Mouse (Mus musculus) retina, adult 2 months (tissue): ENCODE measurements at regions not wholly inside any gene's neighbourhood (a gene's known extent, or its start where the extent isn't known, plus 50 kb on each side); places are given as distances from the start of the nearest gene placed in this dataset.

ENCODE experiments used
- DNase-seq: peaks from one replicate; pipeline ENCODE4 v3.0.0-alpha.2; 2012; ENCODE audit warnings: low read depth, low spot score

GRCm38 (mm10) chr2:8562948-8563347, 1053.6 kb upstream of the Celf2 start:
- no peak for DNase-seq

DNA sequence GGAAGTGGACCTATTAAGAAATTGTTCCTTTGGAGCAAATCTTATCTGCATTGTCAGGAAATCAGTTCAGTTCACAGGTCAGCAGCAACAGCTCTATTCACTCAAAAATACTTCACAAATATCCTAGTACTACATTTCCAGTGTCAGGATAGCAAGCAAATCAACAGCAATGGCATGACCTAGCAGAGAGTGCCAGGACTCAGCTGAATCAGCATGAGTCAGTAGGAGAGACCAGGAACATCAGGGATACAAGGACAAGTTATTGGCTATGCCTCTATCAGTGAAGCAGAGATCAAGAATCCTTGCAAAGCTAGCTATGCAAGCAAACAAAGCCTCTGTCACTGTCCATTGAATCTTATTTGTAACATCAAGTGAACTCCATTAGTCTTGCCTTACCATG, 1036.8 kb upstream of the Celf2 start:
- no peak for DNase-seq

- no peak for DNase-seq
These were observed 1027.5 kb upstream of the Celf2 start for GRCm38 (mm10) chr2:8536842-8537241.

GRCm38 (mm10) chr2:8498466-8498865, 989.1 kb upstream of the Celf2 start:
- DNase-seq: no peak

DNA sequence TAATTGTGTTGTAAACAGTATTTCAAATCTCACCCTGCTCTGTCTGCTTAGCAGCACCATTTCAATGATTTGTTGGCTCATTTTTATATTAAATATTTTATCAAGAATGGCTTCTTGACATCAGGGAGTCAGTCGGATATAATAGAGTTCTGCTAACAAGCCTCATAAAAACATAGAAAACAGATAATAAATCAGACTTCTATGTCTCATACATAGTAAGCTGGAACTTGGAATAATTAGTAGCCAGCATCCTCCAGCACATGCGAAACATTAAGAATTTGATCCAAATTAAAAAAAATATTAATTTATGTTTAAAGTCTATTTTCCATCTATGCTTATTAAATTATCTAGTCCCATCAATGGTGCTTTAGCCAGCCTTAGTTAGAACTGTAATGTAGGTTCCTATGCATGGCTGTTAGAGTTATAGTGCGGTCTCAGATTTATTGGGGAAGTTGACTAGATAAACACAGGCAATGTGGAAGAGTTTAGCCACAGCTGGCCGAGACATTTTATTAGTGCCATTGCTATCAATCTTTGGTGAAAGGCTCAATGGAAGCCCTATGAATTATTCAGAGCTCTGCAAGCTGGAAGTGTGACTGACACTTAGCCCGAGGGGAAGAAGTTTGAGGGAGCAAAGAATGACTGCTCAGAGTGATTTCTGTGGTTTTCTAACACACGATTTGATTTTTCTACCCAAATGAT, 968.6 kb upstream of the Celf2 start:
- no peak for DNase-seq

DNA sequence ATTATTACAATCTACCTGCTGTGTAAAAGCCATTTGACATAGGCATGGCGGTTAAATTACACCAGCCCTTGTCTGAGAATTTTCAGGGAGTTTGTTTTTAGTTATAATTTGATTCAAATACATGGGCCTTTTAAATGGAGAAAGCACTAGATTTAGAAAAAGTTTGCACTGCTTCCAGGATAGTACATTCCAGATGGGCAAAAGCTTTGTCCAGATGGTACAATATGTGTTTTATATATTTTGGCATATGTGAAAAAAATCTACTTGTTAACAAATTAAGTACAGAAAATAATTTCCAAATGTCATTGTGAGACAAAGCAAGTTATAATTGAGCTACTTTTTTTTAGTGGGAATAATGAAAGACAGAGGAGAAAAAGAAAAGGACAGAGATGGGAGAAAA, 961.2 kb upstream of the Celf2 start:
- no peak for DNase-seq

DNA sequence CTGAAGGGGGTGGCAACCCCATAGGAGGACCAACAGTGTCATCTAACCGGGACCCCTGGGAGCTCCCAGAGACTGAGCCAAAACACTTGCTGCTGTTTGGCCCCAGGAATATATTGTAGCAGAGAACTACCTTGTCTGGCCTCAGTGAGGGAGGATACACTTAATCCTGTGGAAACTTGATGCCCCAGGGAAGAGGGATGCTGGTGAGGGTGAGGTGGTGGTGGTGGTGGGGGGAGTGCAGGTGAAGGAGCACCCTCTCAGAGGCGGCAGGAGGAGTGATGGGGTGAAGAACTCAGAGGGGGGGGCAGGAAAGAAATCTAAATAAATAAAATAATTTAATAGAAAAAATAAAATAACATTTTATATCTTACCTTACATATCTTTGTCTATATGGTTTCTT, 959.6 kb upstream of the Celf2 start:
- DNase-seq: no peak

DNA sequence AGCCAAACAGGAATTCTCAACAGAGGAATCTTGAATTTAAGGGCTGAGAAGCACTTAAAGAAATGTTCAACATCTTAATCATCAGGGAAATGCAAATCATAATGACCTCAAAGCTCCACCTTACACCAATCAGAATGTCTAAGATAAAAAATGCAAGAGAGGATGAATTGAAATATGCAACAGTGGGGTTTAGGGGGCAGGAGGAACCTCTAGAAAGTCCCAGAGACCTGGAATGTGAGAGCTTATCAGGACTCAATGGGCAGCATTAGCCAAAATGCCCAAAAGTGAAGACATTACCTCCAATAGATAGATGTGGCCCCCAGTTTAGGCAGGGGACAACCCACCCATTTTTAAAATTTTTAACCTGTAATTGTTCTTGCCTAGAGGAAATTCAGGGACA, 959.0 kb upstream of the Celf2 start:
- DNase-seq: no peak

DNA sequence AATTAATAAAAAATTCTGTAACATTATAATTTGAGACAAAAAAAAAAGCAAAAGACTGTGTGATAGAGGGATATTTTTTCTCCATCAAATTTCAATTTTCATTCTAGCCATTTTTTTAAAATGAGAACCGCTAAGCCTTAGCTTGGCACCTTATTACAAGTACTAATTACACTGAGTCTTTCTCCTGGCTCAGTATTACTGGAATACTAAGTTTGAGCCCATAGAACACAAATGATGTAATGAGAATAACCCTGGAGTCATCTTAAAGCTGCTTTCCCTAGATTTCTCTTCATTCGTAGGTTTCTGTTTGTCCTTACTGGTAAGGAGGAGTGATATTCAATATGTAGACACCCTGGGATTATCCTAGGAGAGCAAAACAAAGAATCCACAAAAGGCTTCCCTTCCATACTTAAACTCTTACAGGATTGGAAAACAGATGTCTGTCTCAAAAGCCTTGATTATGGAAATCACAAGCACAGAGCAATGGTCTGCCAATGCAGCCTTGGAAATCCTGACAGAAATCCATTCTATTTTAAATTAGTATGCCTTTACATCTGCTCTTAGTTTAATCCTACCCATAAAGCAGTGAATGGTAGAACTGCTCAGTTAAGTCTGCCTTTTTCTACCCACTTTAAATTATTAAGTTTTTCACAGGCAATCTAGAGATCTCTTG, 958.3 kb upstream of the Celf2 start:
- DNase-seq: no peak

- DNase-seq: no peak
These were observed 943.3 kb upstream of the Celf2 start for GRCm38 (mm10) chr2:8452566-8453243.

DNA sequence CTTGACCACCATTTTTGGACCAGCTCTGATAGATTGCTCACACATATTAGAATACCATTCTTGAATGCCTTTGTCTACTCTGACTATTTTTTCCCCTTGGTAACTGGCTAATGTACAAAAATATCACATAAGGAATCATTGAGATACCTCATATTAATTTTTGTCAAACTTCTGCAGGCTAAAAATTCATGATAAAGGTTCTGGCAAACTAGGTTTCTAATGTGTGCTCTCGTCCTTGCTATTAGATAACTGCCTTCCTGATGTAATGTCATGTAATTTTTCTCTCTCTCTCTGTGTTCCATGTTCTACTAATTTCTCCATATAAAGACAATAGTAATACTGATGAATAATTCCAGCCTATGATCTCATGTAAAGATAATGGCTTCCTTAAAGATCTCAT, 931.9 kb upstream of the Celf2 start:
- DNase-seq: no peak

- no peak for DNase-seq
These were observed 920.4 kb upstream of the Celf2 start for GRCm38 (mm10) chr2:8429652-8430343.

- DNase-seq: no peak
These were observed 918.8 kb upstream of the Celf2 start for GRCm38 (mm10) chr2:8428145-8428544.

DNA sequence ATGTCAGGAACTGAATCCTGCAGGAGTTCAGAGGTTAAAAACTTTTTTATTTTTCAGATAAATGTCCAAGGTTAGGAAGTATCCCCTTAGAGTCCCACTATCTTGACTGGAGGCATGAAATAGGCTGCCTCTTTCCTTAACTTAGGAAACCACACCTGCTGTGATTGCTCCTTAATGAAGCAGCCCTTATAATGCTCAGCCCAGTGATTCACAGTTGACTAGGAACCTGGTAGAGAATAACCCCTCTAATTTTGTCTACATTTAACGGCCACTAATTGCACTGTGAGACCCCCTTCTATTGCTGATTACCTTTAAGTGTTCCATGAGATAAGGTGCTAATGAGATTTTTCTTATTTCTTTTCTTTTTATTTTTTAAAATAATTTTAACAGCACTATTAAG, 918.4 kb upstream of the Celf2 start:
- DNase-seq: no peak

DNA sequence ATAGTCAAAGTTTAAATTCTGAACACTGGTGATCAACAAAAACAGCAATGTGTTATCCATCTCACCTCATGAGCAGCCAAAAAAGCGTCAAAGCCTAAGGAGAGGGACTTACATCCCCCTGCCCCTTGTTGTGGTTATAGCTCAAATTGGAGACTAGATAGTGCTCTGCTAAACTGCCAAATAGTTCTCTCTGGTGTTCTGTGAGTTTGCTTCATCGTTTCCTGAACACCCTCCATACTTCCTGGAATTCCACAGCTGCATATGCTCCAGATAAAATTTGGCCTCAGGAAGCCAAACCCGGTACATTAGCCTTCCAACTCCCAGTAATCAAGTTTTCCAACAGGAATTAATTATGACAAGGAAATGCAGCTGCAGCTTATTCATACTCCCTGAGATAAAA, 906.6 kb upstream of the Celf2 start:
- no peak for DNase-seq

GRCm38 (mm10) chr2:8394128-8394527, 884.8 kb upstream of the Celf2 start:
- DNase-seq: no peak

DNA sequence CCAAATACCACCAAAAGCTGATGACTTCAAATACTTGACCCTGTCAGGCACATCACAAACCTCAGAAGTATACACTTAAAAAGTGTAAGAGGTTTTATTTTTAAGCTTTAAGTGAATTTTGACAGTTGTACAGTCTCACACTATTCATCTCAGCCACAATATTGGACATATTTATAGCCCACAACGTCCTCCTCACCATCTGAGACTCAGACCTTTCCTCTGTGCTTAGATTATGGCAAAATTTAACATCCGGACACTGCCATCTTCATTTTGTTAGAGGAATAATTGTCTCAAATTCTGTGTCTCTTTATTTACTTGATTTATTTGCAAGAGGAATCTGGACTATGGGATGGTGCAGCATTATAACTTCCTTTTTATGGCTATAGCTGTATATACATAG, 880.2 kb upstream of the Celf2 start:
- DNase-seq: no peak

DNA sequence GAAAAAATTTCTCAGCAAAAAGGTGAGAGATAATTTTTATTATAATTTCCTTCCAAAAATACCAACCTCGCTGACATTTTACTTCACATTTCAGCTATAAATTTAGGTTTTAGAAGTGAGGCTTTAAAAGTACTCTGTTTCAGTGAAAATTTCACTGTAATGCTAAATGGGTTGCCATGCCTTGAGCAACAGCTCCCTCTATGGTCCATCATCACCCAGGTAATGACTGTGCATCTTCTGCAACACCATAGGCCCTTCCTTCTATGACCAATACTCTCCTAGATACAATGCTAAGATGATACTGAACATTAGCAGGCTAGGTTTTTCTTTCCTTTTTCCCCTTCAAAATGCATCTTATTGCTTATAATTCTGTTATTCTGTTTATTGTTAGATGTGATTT, 870.9 kb upstream of the Celf2 start:
- peak; percentile 30 for DNase-seq

GRCm38 (mm10) chr2:8379590-8379989, 870.2 kb upstream of the Celf2 start:
- DNase-seq: no peak

DNA sequence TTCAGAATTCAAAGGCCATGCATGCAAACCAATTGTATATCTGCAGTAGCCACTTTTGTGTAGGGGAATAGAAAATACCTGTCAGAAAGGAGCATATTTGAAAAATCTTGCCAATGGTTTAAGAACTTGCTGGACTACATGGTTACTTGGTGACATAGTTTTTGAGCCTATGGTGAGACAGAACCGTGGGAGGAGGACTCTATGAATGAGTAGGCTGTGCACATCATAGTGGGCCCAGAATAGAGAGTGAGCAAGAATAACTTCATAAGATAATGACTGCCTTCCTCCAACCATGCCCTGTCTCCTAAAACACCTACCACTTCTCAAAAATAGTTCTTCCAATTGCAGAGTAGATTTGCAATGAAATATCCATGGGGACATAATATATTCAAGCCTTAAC, 838.5 kb upstream of the Celf2 start:
- DNase-seq: no peak

DNA sequence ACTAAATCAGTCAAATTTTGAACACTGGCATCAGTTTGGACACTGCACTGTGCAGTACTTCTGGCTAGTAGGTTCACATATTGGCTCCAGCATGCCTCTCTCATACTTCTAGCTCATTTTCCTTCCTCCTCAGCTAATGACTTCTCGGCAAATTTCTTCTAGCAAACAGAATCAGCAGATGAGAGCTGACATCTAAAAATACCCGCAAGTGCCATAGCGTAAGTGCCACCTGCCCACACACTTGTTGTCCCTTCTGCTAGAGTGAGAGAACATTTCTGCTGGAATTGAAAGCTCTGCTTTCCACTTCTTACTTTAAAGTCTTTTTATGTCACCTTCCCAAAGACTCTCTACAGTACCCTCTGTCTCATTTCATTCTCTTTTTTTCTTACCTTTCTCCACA, 835.4 kb upstream of the Celf2 start:
- no peak for DNase-seq

DNA sequence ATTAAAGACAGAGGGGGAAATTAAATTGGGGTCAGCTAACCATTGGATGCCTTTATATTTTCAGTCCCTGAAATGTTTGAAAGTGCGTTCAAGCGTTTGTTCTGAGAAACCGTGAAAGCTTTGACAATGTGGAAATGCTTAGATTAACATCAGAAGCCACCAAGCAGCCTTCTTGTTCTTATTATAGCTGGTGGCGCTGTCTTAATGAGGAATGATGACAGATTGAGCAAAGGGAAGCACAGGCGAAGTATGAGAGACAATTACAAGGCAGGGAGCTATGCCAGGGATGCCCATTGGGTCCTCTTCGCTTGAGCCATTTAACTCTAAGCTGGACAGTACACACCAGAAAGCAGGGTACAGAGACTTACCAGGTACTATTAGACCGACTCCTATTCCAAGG, 828.9 kb upstream of the Celf2 start:
- no peak for DNase-seq
